Mouse (Mus musculus) testis, adult 2 months (tissue): Measurements from ENCODE around the gene Syt3.

ENCODE experiments used
- CTCF ChIP-seq: fragments of 200-500 bp; IDR thresholded peaks from 2 replicates; pipeline ENCODE4 v1.5.1; 2012; ENCODE audit warnings: low read depth, mild to moderate bottlenecking, inconsistent platforms, low read length, moderate library complexity; ENCODE audit not compliant: control insufficient read depth, insufficient read depth, insufficient replicate concordance
- POLR2A ChIP-seq: fragments of 200-500 bp; IDR thresholded peaks from 2 replicates; pipeline ENCODE4 v1.6.1; 2012; ENCODE audit warnings: low read depth, mild to moderate bottlenecking, inconsistent platforms, low read length, moderate library complexity; ENCODE audit not compliant: control insufficient read depth

DNA sequence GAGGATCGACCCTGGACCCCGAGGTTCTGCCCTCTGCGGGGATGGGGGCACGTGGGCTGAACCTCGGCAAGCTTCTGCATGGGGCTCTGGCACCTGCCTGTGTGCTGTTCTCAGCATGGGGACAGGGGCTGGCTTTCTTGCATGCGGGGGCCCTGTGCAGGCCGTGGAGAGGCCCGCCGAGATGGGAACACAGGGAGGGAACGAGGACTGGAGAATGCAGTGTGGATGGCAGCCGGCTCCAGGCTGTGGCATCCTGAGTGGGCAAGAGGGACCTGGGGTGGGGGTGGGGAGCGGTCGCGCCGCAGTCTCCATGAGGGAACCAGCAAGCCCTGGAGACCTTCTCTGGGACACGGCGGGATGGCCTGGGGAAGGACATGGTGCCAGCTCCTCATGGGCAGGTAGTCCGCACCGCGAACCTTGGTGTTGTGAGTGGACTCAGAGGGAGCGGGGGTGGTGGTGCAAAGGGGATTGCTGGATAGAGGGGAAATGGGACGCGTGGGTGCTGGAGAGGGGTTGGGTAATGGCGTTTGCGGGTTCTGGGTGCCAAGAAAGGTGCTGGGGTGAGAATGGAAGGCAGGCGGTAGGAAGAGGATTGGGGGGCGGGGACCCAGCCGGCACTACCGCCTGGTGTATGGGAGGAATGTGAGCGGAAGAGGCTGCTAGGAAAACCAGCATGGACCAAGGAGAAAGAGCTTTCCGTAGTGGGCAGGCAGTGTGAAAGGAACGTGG, 46.6 kb upstream of the Syt3 start:
- TF ChIP-seq CTCF (no peak), POLR2A (no peak)
